Mouse (Mus musculus): ENCODE measurements around the gene Lyrm4.

Gene Lyrm4

GRCm38 (mm10) chr13:35969431-35969721 is 147.9 kb downstream of the Lyrm4 start:
- Histone ChIP-seq H3K36me3 (ENCODE audit: insufficient read depth, low read length) (no peaks in the 10 kb centered on the region), H3K4me3 (replicated peaks; ENCODE audit: low read length) (peak overlapping the region; percentile 82), H3K9me3 (ENCODE audit: low read length) (peaks cover 4% of the 10 kb centered on the region; the same call in 1 of the 2 replicates), H3K4me1 (replicated peaks; ENCODE audit: low read depth, low read length) (peaks cover 23% of the 10 kb centered on the region), H3K27me3 (ENCODE audit: insufficient read depth, low read length) (peaks cover 58% of the 10 kb centered on the region)
- TF ChIP-seq CTCF (conservative IDR thresholded peaks at IDR 0.05; ENCODE audit: low read length) (no peak), POU5F1 (IDR thresholded peaks at IDR 0.05; ENCODE audit: borderline replicate concordance, low read length) (no peak), NANOG (IDR thresholded peaks at IDR 0.05; ENCODE audit: borderline replicate concordance, low read length) (no peak)

- no peaks in the 10 kb centered on the region for H3K36me3 ChIP-seq (ENCODE audit: insufficient read depth, low read length)
- peak overlapping the region; percentile 82 for H3K4me3 ChIP-seq (replicated peaks; ENCODE audit: low read length)
- H3K4me1 ChIP-seq (replicated peaks; ENCODE audit: low read depth, low read length) = peaks cover 23% of the 10 kb centered on the region
- peaks cover 4% of the 10 kb centered on the region; the same call in 1 of the 2 replicates for H3K9me3 ChIP-seq (ENCODE audit: low read length)
- peaks cover 58% of the 10 kb centered on the region for H3K27me3 ChIP-seq (ENCODE audit: insufficient read depth, low read length)
- TF ChIP-seq NANOG (IDR thresholded peaks at IDR 0.05; ENCODE audit: borderline replicate concordance, low read length) = no peak
- no peak for TF ChIP-seq POU5F1 (IDR thresholded peaks at IDR 0.05; ENCODE audit: borderline replicate concordance, low read length)
- no peak for TF ChIP-seq CTCF (conservative IDR thresholded peaks at IDR 0.05; ENCODE audit: low read length)
These were observed 148.5 kb downstream of the Lyrm4 start for GRCm38 (mm10) chr13:35968719-35969430.

- H3K27me3 ChIP-seq (ENCODE audit: insufficient read depth, low read length) = peaks cover 58% of the 10 kb centered on the region
- no peaks in the 10 kb centered on the region for H3K36me3 ChIP-seq (ENCODE audit: insufficient read depth, low read length)
- peaks cover 23% of the 10 kb centered on the region for H3K4me1 ChIP-seq (replicated peaks; ENCODE audit: low read depth, low read length)
- H3K9me3 ChIP-seq (ENCODE audit: low read length) = peaks cover 4% of the 10 kb centered on the region; the same call in 1 of the 2 replicates
- TF ChIP-seq POU5F1 (IDR thresholded peaks at IDR 0.05; ENCODE audit: borderline replicate concordance, low read length) (no peak), CTCF (conservative IDR thresholded peaks at IDR 0.05; ENCODE audit: low read length) (no peak), NANOG (IDR thresholded peaks at IDR 0.05; ENCODE audit: borderline replicate concordance, low read length) (no peak)
- peak overlapping the region; percentile 82 for H3K4me3 ChIP-seq (replicated peaks; ENCODE audit: low read length)
These were observed 149.1 kb downstream of the Lyrm4 start for GRCm38 (mm10) chr13:35968131-35968718.

GRCm38 (mm10) chr13:35967690-35968089 is 149.6 kb downstream of the Lyrm4 start:
- H3K4me1 ChIP-seq (replicated peaks; ENCODE audit: low read depth, low read length) = peaks cover 23% of the 10 kb centered on the region
- H3K27me3 ChIP-seq (ENCODE audit: insufficient read depth, low read length) = peaks cover 54% of the 10 kb centered on the region
- H3K4me3 ChIP-seq (replicated peaks; ENCODE audit: low read length) = peak overlapping the region; percentile 82
- H3K9me3 ChIP-seq (ENCODE audit: low read length) = peaks cover 4% of the 10 kb centered on the region; the same call in 1 of the 2 replicates
- TF ChIP-seq CTCF (conservative IDR thresholded peaks at IDR 0.05; ENCODE audit: low read length) (no peak), POU5F1 (IDR thresholded peaks at IDR 0.05; ENCODE audit: borderline replicate concordance, low read length) (no peak), NANOG (IDR thresholded peaks at IDR 0.05; ENCODE audit: borderline replicate concordance, low read length) (no peak)
- no peaks in the 10 kb centered on the region for H3K36me3 ChIP-seq (ENCODE audit: insufficient read depth, low read length)

- Histone ChIP-seq H3K4me1 (replicated peaks; ENCODE audit: low read depth, low read length) (peaks cover 13% of the 10 kb centered on the region), H3K4me3 (replicated peaks; ENCODE audit: low read length) (no peak overlapping the region), H3K27me3 (ENCODE audit: insufficient read depth, low read length) (peaks cover 34% of the 10 kb centered on the region), H3K36me3 (ENCODE audit: insufficient read depth, low read length) (no peaks in the 10 kb centered on the region), H3K9me3 (ENCODE audit: low read length) (peaks cover 4% of the 10 kb centered on the region; the same call in 1 of the 2 replicates)
- TF ChIP-seq POU5F1 (IDR thresholded peaks at IDR 0.05; ENCODE audit: borderline replicate concordance, low read length) (no peak), NANOG (IDR thresholded peaks at IDR 0.05; ENCODE audit: borderline replicate concordance, low read length) (no peak), CTCF (conservative IDR thresholded peaks at IDR 0.05; ENCODE audit: low read length) (no peak)
These were observed 153.7 kb downstream of the Lyrm4 start for GRCm38 (mm10) chr13:35963583-35963982.

- 0 out of 2 replicates have a peak, but pooled peaks cover under 1% of the 10 kb centered on the region for H3K27me3 ChIP-seq (ENCODE audit: insufficient read depth, low read length)
- H3K4me3 ChIP-seq (replicated peaks; ENCODE audit: low read length) = no peak overlapping the region
- TF ChIP-seq CTCF (conservative IDR thresholded peaks at IDR 0.05; ENCODE audit: low read length) (no peak), POU5F1 (IDR thresholded peaks at IDR 0.05; ENCODE audit: borderline replicate concordance, low read length) (no peak), NANOG (IDR thresholded peaks at IDR 0.05; ENCODE audit: borderline replicate concordance, low read length) (no peak)
- H3K4me1 ChIP-seq (replicated peaks; ENCODE audit: low read depth, low read length) = no peaks in the 10 kb centered on the region
- no peaks in the 10 kb centered on the region for H3K36me3 ChIP-seq (ENCODE audit: insufficient read depth, low read length)
- peaks cover 8% of the 10 kb centered on the region for H3K9me3 ChIP-seq (ENCODE audit: low read length)
These were observed 157.8 kb downstream of the Lyrm4 start for GRCm38 (mm10) chr13:35959391-35960067.

GRCm38 (mm10) chr13:35958539-35958938 is 158.8 kb downstream of the Lyrm4 start, which contains the start of gene Ppp1r3g:
Ppp1r3g (plus strand) TSS chr13:35958839.
- peaks cover 8% of the 10 kb centered on the region for H3K9me3 ChIP-seq (ENCODE audit: low read length)
- TF ChIP-seq CTCF (conservative IDR thresholded peaks at IDR 0.05; ENCODE audit: low read length) = no peak
- TF ChIP-seq POU5F1 (IDR thresholded peaks at IDR 0.05; ENCODE audit: borderline replicate concordance, low read length) = no peak
- no peak for TF ChIP-seq NANOG (IDR thresholded peaks at IDR 0.05; ENCODE audit: borderline replicate concordance, low read length)
- no peaks in the 10 kb centered on the region for H3K36me3 ChIP-seq (ENCODE audit: insufficient read depth, low read length)
- H3K4me1 ChIP-seq (replicated peaks; ENCODE audit: low read depth, low read length) = no peaks in the 10 kb centered on the region
- no peaks in the 10 kb centered on the region for H3K27me3 ChIP-seq (ENCODE audit: insufficient read depth, low read length)
- H3K4me3 ChIP-seq (replicated peaks; ENCODE audit: low read length) = no peak within 1 kb of the TSS

GRCm38 (mm10) chr13:35949814-35950455 is 167.4 kb downstream of the Lyrm4 start:
- H3K4me3 ChIP-seq (replicated peaks; ENCODE audit: low read length) = no peak overlapping the region
- no peak for TF ChIP-seq CTCF (conservative IDR thresholded peaks at IDR 0.05; ENCODE audit: low read length)
- TF ChIP-seq NANOG (IDR thresholded peaks at IDR 0.05; ENCODE audit: borderline replicate concordance, low read length) = no peak
- TF ChIP-seq POU5F1 (IDR thresholded peaks at IDR 0.05; ENCODE audit: borderline replicate concordance, low read length) = no peak
- H3K27me3 ChIP-seq (ENCODE audit: insufficient read depth, low read length) = peaks cover 52% of the 10 kb centered on the region
- H3K9me3 ChIP-seq (ENCODE audit: low read length) = no peaks in the 10 kb centered on the region
- no peaks in the 10 kb centered on the region for H3K36me3 ChIP-seq (ENCODE audit: insufficient read depth, low read length)
- no peaks in the 10 kb centered on the region for H3K4me1 ChIP-seq (replicated peaks; ENCODE audit: low read depth, low read length)
